Mouse (Mus musculus): Measurements from ENCODE around the gene Mab21l2.

Gene Mab21l2

GRCm38 (mm10) chr3:86548091-86549015, at the start of gene Mab21l2:
TSS of gene Mab21l2 (minus strand) at chr3:86548629.
- DNase-seq (ENCODE audit: low spot score in 2 of 2) = no peak

- no peak for DNase-seq (ENCODE audit: low spot score in 2 of 2)
Observed at GRCm38 (mm10) chr3:86575312-86575711, 26.9 kb upstream of the Mab21l2 start.

- no peak for DNase-seq (ENCODE audit: low spot score in 2 of 2)
Observed at GRCm38 (mm10) chr3:86572519-86573244, 24.3 kb upstream of the Mab21l2 start.

- no peak for DNase-seq (ENCODE audit: low spot score in 2 of 2)
Observed at GRCm38 (mm10) chr3:86571518-86571917, 23.1 kb upstream of the Mab21l2 start.

- no peak for DNase-seq (ENCODE audit: low spot score in 2 of 2)
Observed at GRCm38 (mm10) chr3:86567312-86567711, 18.9 kb upstream of the Mab21l2 start.

GRCm38 (mm10) chr3:86561396-86561795, 13.0 kb upstream of the Mab21l2 start:
- no peak for DNase-seq (ENCODE audit: low spot score in 2 of 2)

GRCm38 (mm10) chr3:86561023-86561344, 12.6 kb upstream of the Mab21l2 start:
- DNase-seq (ENCODE audit: low spot score in 2 of 2) = no peak

- DNase-seq (ENCODE audit: low spot score in 2 of 2) = no peak
Observed at GRCm38 (mm10) chr3:86560281-86561022, 12.0 kb upstream of the Mab21l2 start.

GRCm38 (mm10) chr3:86559635-86560034, 11.2 kb upstream of the Mab21l2 start:
- no peak for DNase-seq (ENCODE audit: low spot score in 2 of 2)

- DNase-seq (ENCODE audit: low spot score in 2 of 2) = no peak
Observed at GRCm38 (mm10) chr3:86558976-86559375, 10.5 kb upstream of the Mab21l2 start.

GRCm38 (mm10) chr3:86552170-86552569, 3.7 kb upstream of the Mab21l2 start:
- DNase-seq (ENCODE audit: low spot score in 2 of 2) = no peak

- no peak for DNase-seq (ENCODE audit: low spot score in 2 of 2)
Observed at GRCm38 (mm10) chr3:86551011-86551728, 2.7 kb upstream of the Mab21l2 start.

- no peak for DNase-seq (ENCODE audit: low spot score in 2 of 2)
Observed at GRCm38 (mm10) chr3:86550301-86551010, 2.0 kb upstream of the Mab21l2 start.

GRCm38 (mm10) chr3:86547251-86547791, 1.1 kb downstream of the Mab21l2 start:
- no peak for DNase-seq (ENCODE audit: low spot score in 2 of 2)

GRCm38 (mm10) chr3:86546471-86547250, 1.8 kb downstream of the Mab21l2 start:
- DNase-seq (ENCODE audit: low spot score in 2 of 2) = peak; percentile 15 to 21

GRCm38 (mm10) chr3:86545945-86546344, 2.5 kb downstream of the Mab21l2 start:
- DNase-seq (ENCODE audit: low spot score in 2 of 2) = no peak

GRCm38 (mm10) chr3:86544785-86545184, 3.6 kb downstream of the Mab21l2 start:
- DNase-seq (ENCODE audit: low spot score in 2 of 2) = no peak

GRCm38 (mm10) chr3:86541863-86542397, 6.5 kb downstream of the Mab21l2 start:
- no peak for DNase-seq (ENCODE audit: low spot score in 2 of 2)

GRCm38 (mm10) chr3:86541074-86541614, 7.3 kb downstream of the Mab21l2 start:
- DNase-seq (ENCODE audit: low spot score in 2 of 2) = no peak

All from spleen, postnatal 14 days (tissue).